Mouse (Mus musculus): Measurements from ENCODE around the gene Cnr1.

The Cnr1 gene

GRCm38 (mm10) chr4:33943936-33944335 is 19.5 kb downstream of the Cnr1 start:
- no peak for DNase-seq

DNA sequence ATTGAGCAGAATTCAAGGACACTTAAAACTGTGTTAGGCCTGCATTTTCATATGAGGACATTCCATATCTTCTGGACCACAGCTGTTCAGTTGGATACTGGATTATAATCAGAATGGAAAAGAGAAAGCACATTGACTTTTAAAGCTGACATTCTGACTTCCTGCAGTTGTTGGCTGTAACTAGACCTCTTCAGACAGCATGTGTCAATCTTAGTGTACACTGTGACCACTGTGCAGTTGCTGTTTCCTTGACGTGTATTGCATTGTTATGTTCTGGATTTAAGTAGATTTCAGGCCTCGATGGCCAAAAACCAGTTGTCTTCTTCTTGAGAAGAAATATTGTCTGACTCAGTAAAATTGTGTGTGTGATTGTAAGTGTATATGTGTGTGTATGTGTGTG is 21.3 kb downstream of the Cnr1 start:
- no peak for DNase-seq

DNA sequence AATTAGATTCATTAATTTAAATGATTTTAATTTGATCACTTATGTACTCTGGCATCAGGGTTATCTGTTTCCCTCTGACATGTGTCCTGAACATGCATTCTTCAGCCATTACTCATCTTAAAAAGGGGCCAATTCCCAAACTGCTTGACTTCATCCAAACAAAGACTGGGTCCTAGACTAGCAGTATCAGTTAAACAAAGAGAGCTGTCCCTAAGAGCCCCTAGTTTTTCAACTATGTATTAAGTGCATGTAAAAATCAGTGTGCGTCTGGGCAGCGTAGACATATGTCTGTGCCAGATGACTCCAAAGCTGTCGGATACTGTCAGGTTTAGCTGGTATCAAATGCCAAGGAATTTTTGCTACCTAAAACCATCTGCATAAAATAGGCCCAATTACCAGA is 23.2 kb downstream of the Cnr1 start:
- DNase-seq: no peak

GRCm38 (mm10) chr4:33957398-33957797 is 33.0 kb downstream of the Cnr1 start:
- DNase-seq: no peak

DNA sequence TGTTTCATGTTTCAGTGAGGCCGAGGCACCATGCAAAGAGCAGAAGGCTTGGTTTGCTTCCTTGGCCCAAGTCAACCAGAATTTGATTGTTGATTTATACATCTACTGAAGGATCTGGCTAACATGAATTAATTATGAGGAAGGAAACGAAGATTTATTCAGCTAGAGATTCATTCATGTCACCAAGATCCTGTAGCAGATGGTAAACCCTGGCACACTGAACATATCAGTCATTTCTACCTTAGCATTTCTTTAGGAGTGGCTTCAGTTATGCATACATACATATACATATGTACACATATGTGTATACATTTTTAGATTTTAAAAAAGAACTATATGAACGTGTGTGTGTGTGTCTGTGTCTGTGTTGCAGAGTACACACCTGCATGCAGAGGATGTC is 34.1 kb downstream of the Cnr1 start:
- no peak for DNase-seq

DNA sequence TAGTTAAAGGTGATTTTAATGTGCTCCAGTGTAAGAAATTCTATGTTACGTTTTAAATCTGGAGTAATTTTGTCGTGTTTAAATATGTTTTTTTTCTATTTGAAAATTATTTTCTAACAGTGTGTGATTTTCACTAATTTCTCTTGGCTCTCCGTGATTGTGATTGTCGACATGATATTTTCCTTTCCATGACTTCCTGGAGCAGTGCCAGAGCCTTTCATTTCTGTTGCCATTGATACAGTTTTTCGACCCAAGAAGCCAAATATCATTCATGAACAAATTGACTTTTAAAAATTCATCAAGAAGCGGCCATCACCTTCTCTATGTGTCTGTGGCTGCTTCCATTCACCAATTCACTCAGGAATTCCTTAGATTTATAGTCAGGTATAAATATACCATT is 35.4 kb downstream of the Cnr1 start:
- no peak for DNase-seq

GRCm38 (mm10) chr4:33970726-33971125 is 46.3 kb downstream of the Cnr1 start:
- no peak for DNase-seq

DNA sequence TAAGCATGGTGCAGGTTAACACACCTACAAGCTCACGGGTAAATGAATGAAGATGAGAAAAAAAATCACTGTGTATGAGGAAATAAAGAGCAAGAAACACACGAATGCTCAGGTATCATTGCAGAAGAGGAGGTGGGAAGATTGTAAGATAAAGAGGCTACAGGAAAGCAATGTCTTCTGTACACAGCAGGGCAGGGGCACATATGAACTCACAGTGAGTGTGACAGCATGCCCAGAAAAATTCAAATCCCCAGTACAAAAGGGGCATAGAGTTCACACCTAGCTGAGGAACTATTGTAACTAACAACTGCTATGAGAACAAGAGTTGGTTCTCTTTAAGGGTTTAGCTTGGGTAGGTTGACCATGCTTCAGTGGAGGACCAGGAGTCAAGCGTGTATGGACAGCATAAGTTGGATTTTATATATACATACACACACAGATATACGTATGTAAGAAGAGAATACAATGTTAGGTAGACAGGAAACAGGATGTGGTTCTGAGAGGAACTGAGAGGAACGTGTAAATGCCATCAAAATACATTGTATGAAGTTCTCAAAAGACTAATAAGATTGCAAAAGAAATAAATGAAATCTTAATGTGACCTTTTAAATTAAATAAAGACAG is 64.2 kb downstream of the Cnr1 start:
- DNase-seq: no peak

GRCm38 (mm10) chr4:33992687-33993086 is 68.3 kb downstream of the Cnr1 start:
- DNase-seq: no peak

- no peak for DNase-seq
Measured at GRCm38 (mm10) chr4:33996382-33996781, 72.0 kb downstream of the Cnr1 start.
